Mouse (Mus musculus): ENCODE measurements around the gene Kcnc4.

DNA sequence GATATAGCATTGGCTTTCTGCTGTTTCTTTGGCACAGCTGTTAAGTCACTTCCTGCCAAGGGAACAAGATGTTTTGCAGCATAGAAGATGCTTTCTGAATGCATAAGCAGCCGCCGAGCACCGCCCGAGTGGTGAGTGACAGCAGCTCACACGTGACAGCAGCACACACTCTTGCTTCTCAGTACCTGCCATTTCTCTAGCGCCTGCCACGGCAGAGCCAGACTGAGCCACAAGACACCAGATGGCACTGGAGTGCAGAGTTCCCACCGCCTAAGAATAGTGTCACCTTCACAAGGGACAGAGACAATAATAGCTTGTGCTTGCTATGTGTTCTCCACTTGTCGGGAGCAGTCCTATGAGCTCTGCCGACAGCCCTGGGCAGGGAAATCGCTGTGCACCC lies 23.9 kb upstream of the Kcnc4 start:
- TF ChIP-seq CTCF (conservative IDR thresholded peaks at IDR 0.05; ENCODE audit: low read length) (no peak), POU5F1 (IDR thresholded peaks at IDR 0.05; ENCODE audit: borderline replicate concordance, low read length) (no peak)
